Mouse (Mus musculus) spleen, adult 10 weeks (tissue): ENCODE measurements around the gene Vmn1r129. TPM values are rescaled to one million over a fixed set of nuclear protein-coding genes. Genes with fewer than 3 reads are reported as not detected.

Experiments used
- polyA plus RNA-seq: library from polyadenylated mRNA; stranded (reverse); fragments of 350-450 nt; fragmentation: Illumina TruSeq; extraction: RNeasy Lipid Tissue Mini Kit (QIAGEN cat#74804); gene quantifications from one replicate; pipeline ENCODE4 v1.2.3, GENCODE M21; 2015; ENCODE audit warnings: low replicate concordance; ENCODE audit not compliant: insufficient read depth

Vmn1r129 gene
- polyA plus RNA-seq: not detected

DNA sequence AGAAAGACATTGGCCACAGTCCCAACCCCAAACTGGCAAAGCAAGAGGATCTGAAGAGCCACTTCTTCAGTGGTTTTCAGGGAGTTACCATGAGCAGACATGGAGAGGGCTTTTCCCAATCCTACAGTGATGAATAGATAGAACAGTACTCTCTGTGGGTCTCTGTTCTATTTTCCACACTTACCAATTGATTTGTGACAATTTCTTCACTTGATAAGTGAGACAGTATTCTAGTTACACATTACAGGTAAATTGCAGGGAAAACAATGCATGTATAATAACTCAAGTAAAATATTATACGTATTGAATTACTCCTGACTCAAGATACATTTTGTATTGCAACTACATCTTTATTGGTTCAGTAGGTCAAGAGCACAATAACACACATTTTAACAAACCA lies at the start of gene Vmn1r129:
Gene Vmn1r129, minus strand, starts transcription at position 101 of the 400 bp plus-strand sequence.

DNA sequence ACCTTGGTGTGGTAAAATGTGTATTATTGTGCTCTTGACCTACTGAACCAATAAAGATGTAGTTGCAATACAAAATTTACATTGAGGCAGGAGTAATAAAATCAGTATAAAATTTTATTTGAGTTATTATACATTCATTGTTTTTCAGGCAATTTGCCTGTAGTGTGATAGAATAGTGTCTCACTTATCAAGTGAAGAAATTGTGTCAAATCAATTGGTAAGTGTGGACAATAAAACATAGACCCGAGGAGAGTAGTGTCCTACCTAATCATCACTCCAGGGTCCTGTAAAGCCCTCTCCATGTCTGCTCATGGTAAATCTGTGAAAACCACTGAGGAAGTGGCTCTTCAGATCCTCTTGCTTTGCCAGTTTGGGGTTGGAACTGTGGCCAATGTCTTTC lies 12.0 kb downstream of the Vmn1r129 start, which contains the start of gene Vmn1r128:
Gene Vmn1r128, plus strand, starts transcription at position 301 of the 400 bp plus-strand sequence.

DNA sequence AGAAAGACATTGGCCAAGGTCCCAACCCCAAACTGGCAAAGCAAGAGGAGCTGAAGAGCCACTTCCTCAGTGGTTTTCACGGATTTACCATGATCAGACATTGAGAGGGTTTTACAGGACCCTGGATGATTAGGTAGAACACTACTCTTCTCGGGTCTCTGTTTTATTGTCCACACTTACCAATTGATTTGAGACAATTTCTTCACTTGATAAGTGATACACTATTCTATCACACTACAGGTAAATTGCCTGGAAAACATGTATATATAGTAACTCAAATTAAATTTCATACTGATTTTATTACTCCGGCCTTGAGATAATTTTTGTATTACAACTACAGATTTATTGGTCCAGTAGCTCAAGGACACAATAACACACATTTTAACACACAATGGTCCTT lies 41.3 kb downstream of the Vmn1r129 start, which contains the start of gene Vmn1r127:
Gene Vmn1r127, minus strand, starts transcription at position 101 of the 400 bp plus-strand sequence.

Other genes with a start within 250 kb of the Vmn1r129 start
- gene Vmn1r122, start 227.2 kb downstream of the Vmn1r129 start, polyA plus RNA-seq: not detected
- gene Vmn1r123, start 199.1 kb downstream of the Vmn1r129 start, polyA plus RNA-seq: not detected
- not detected for gene Gm5157, start 170.9 kb downstream of the Vmn1r129 start, polyA plus RNA-seq
- not detected for gene Vmn1r124, start 100.7 kb downstream of the Vmn1r129 start, polyA plus RNA-seq
- not detected for gene Vmn1r125, start 89.1 kb downstream of the Vmn1r129 start, polyA plus RNA-seq
- not detected for gene Vmn1r126, start 59.8 kb downstream of the Vmn1r129 start, polyA plus RNA-seq
- gene Vmn1r127, start 41.4 kb downstream of the Vmn1r129 start, polyA plus RNA-seq: not detected
- gene Vmn1r128, start 11.9 kb downstream of the Vmn1r129 start, polyA plus RNA-seq: not detected
- gene Gm6882, start 71.5 kb upstream of the Vmn1r129 start, polyA plus RNA-seq: not detected
- not detected for gene Vmn1r130, start 150.5 kb upstream of the Vmn1r129 start, polyA plus RNA-seq
- gene Vmn1r131, start 184.8 kb upstream of the Vmn1r129 start, polyA plus RNA-seq: not detected